Comparison of ENCODE assay signal across 9 mouse cellular contexts in the genomic region with DNA sequence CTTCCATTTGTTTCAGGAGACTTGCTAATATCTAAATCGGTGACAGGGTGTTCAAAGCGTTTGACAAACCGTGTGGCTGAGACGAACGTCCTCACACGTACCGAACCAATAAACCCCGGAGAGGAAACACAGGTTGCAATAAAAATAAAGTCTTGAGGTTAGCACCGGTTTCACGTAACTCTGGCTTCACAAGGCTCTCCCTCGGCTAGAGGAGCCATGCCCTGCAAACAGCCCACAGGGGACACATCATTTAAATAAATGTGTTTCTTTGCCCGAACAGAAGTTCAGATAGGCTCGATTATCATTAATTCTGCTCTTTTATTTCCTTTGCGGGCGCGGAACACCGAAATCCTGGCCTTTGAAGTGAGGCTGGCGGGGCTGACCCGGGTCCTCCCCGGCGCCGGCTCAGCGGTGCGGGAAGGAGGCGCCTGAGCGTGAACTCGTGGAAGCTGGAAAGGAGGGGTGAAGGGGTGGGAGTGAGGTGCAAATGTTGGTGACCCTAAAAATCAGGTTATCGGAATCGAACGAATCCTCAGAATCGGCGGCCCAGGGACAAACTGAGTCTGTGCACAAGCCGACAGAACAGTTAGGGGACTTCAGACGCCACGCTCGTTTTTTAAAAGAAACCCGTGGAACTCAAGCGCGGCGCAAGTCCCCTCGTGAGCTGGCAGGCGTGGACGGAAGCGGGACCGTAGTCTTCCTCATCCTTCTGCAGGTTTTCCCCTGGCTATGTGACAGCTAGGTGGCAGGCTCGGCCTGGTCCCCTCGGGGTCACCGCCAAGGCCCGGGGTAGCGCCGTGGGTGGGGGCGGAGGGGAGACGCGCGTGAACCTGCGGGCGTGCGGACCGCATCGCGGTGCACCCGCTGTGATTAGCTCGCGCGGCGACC. TPM values are rescaled to one million over a fixed set of nuclear protein-coding genes. Genes with fewer than 3 reads are reported as not detected.
DNase-seq lines count a peak whose midpoint lies in the region; ATAC-seq and TF ChIP-seq lines count a peak whose summit lies in the region.
"Had no signal": no experiment of that assay in that cellular context is flagged by ENCODE, and none has a peak within 500 bp of the region (broad histone marks: within the 10 kb centered on the region; RNA-seq: fewer than 3 reads in every experiment).

No protein-coding gene starts in this region.

- no peaks in the 10 kb centered on the region for H3K9me3 ChIP-seq in embryonic facial prominence, embryonic 11.5 days (replicated peaks; ENCODE audit: control insufficient read depth, low read length)
- H3K9me3 ChIP-seq in limb, embryonic 10.5 days (replicated peaks), result no peaks in the 10 kb centered on the region
- no peaks in the 10 kb centered on the region for H3K9me3 ChIP-seq in midbrain, postnatal 0 days (ENCODE audit: low read length)

- peak overlapping the region; percentile 66; the same call in 1 of the 2 replicates for H3K9ac ChIP-seq in embryonic facial prominence, embryonic 11.5 days (replicated peaks; ENCODE audit: low read length)
- H3K9ac ChIP-seq in midbrain, postnatal 0 days (replicated peaks; ENCODE audit: low read length, poor library complexity, severe bottlenecking), result no peak overlapping the region

- peak; percentile 6 to 62 for DNase-seq in heart, adult 18-20 months
- DNase-seq in heart, postnatal 25 days (ENCODE audit: low spot score), result no peak
- DNase-seq in embryonic facial prominence, embryonic 11.5 days (ENCODE audit: low spot score), result peak; percentile 56
- DNase-seq in heart, postnatal 10 days, result peak; percentile 61 to 64
- DNase-seq in limb, embryonic 10.5 days (ENCODE audit: low spot score), result peak; percentile 73
- DNase-seq in midbrain, postnatal 0 days (ENCODE audit: low spot score), result no peak
- DNase-seq in adipocyte (ENCODE audit: low spot score), result no peak

- H3K27me3 ChIP-seq in embryonic facial prominence, embryonic 11.5 days (ENCODE audit: control insufficient read depth, insufficient read depth, low read length), result peaks cover 30% of the 10 kb centered on the region
- peaks cover 49% of the 10 kb centered on the region for H3K27me3 ChIP-seq in limb, embryonic 10.5 days (ENCODE audit: low read depth, poor library complexity, severe bottlenecking)
- peaks cover 56% of the 10 kb centered on the region for H3K27me3 ChIP-seq in midbrain, postnatal 0 days (ENCODE audit: insufficient read depth, low read length)

- no peaks in the 10 kb centered on the region for H3K36me3 ChIP-seq in embryonic facial prominence, embryonic 11.5 days (replicated peaks; ENCODE audit: control insufficient read depth, insufficient read depth, low read depth, low read length)
- H3K36me3 ChIP-seq in limb, embryonic 10.5 days, result peaks cover 5% of the 10 kb centered on the region; the same call in 1 of the 2 replicates
- H3K36me3 ChIP-seq in midbrain, postnatal 0 days (ENCODE audit: insufficient read depth, low read length), result no peaks in the 10 kb centered on the region

- peak; percentile 23; the same call in 1 of the 2 replicates for TF ChIP-seq CTCF in midbrain, postnatal 0 days (IDR thresholded peaks at IDR 0.05)

- H3K4me3 ChIP-seq in embryonic facial prominence, embryonic 11.5 days (ENCODE audit: low read depth, low read length), result peak overlapping the region; percentile 52
- H3K4me3 ChIP-seq in limb, embryonic 10.5 days, result peak overlapping the region; percentile 68
- peak overlapping the region; percentile 38 for H3K4me3 ChIP-seq in midbrain, postnatal 0 days (ENCODE audit: low read depth, low read length)

- peak overlapping the region; percentile 93 for H3K4me2 ChIP-seq in embryonic facial prominence, embryonic 11.5 days (ENCODE audit: low read depth, low read length)
- H3K4me2 ChIP-seq in midbrain, postnatal 0 days (ENCODE audit: low read depth, low read length, poor library complexity, severe bottlenecking), result peak overlapping the region; percentile 62

- ATAC-seq in CD4-positive, CD25-positive, alpha-beta regulatory T cell, adult 4 months, result peak; percentile 41
- peak; percentile 41; the same call in 1 of the 2 replicates for ATAC-seq in embryonic facial prominence, embryonic 11.5 days (replicated peaks; ENCODE audit: insufficient number of reproducible peaks, low FRiP score, low TSS enrichment, low read depth)
- no peak for ATAC-seq in midbrain, postnatal 0 days (ENCODE audit: low FRiP score)

- intact Hi-C loops in heart, postnatal 25 days (cut with DNase I), result no loop called here
- intact Hi-C loops in heart, postnatal 10 days (cut with DNase I), result loop anchor here (2.0 kb wide), 2 partner anchors 74 to 120 kb away; no protein-coding TSS in a partner anchor

- H3K27ac ChIP-seq in embryonic facial prominence, embryonic 11.5 days (replicated peaks; ENCODE audit: low read depth, low read length), result no peak overlapping the region
- peak overlapping the region; percentile 88 for H3K27ac ChIP-seq in limb, embryonic 10.5 days
- H3K27ac ChIP-seq in midbrain, postnatal 0 days (ENCODE audit: low read depth, low read length), result no peak overlapping the region

- WGBS in embryonic facial prominence, embryonic 11.5 days, result under 1% methylated on average over 66 of the region's 66 CpGs
- under 1% methylated on average over 66 of the region's 66 CpGs for WGBS in limb, embryonic 10.5 days
- WGBS in midbrain, postnatal 0 days, result 1% methylated on average over 66 of the region's 66 CpGs

- peaks cover 2% of the 10 kb centered on the region; the same call in 1 of the 2 replicates for H3K4me1 ChIP-seq in embryonic facial prominence, embryonic 11.5 days (ENCODE audit: control insufficient read depth, insufficient read depth, low read length)
- H3K4me1 ChIP-seq in limb, embryonic 10.5 days, result peaks cover 64% of the 10 kb centered on the region
- peaks cover 4% of the 10 kb centered on the region; the same call in 1 of the 2 replicates for H3K4me1 ChIP-seq in midbrain, postnatal 0 days (ENCODE audit: insufficient read depth, low read length)

RNA-seq across cellular contexts. Expression of a gene that starts 0.5 kb away (rescaled TPM):
- total RNA-seq in heart, adult 18-20 months (2021), result 1 to 10 TPM; 1.3 to 1.5 TPM
- 1 to 10 TPM in 1 of 2 experiments, under 1 TPM in 1; 0.64 to 1.0 TPM for total RNA-seq in heart, postnatal 25 days (2021)
- polyA plus RNA-seq in CD4-positive, CD25-positive, alpha-beta regulatory T cell, adult 4 months (2017; shearing (Covaris generic)), result under 1 TPM; 0.35 to 0.54 TPM
- polyA plus RNA-seq in embryonic facial prominence, embryonic 11.5 days (2014; fragmentation: Nextera tagmentation; extraction: Ambion mirVana), result 7.4 and 8.4 TPM in 2 replicates
- total RNA-seq in heart, postnatal 10 days (2021), result under 1 TPM; 0.60 to 0.62 TPM
- polyA plus RNA-seq in limb, embryonic 10.5 days (2016; fragmentation: Nextera tagmentation; extraction: Ambion mirVana), result 4.8 and 5.2 TPM in 2 replicates
- total RNA-seq in midbrain, postnatal 0 days (2014; rRNA removed), result 27.1 and 28.0 TPM in 2 replicates
- polyA plus RNA-seq in midbrain, postnatal 0 days (2015; fragmentation: Nextera tagmentation; extraction: Ambion mirVana), result 9.4 and 9.8 TPM in 2 replicates
- total RNA-seq: MEL had no signal

Comparison
In these comparisons a context has a peak if more than half of its experiments do, and no peak if none do; other contexts are left out.
1. DNase-seq: peak in heart, adult 18-20 months (2 of 2), embryonic facial prominence, embryonic 11.5 days (single experiment), heart, postnatal 10 days (2 of 2) and limb, embryonic 10.5 days (single experiment); none in heart, postnatal 25 days (single experiment), midbrain, postnatal 0 days (single experiment) and adipocyte (single experiment).
2. RNA of a gene that starts 0.5 kb away (total RNA-seq): 27.1 to 28.0 TPM in midbrain, postnatal 0 days; 1.3 to 1.5 TPM in heart, adult 18-20 months, 0.64 to 1.0 TPM in heart, postnatal 25 days and 0.60 to 0.62 TPM in heart, postnatal 10 days; every median in the first group is over 10 times any median in the second.
3. Peak in every context shown above with its lines, with median percentiles within 50 percentile points of each other: H3K4me3 ChIP-seq.